Mouse (Mus musculus): ENCODE data around the gene Arhgef10l. TPM values are rescaled to one million over a fixed set of nuclear protein-coding genes. Genes with fewer than 3 reads are reported as not detected.
A peak's percentile ranks its signal among the peaks of the same experiment; 100 is the strongest.

The Arhgef10l gene
- polyA plus RNA-seq, 1 experiment from 2014 or later, result 17.1 TPM

- H3K36me3 ChIP-seq, result no peaks in the 10 kb centered on the region
- no peak overlapping the region for H3K4me3 ChIP-seq
- H3K4me1 ChIP-seq, result peaks cover 35% of the 10 kb centered on the region
- H3K27me3 ChIP-seq (ENCODE audit: low read depth, poor library complexity, severe bottlenecking), result no peaks in the 10 kb centered on the region
- DNase-seq (ENCODE audit: low spot score), result no peak
- H3K27ac ChIP-seq, result no peak overlapping the region
- H3K9me3 ChIP-seq (replicated peaks), result no peaks in the 10 kb centered on the region
- WGBS, result 85% methylated on average over 5 of the region's 5 CpGs
Observed at GRCm38 (mm10) chr4:140688826-140689425, 23.1 kb upstream of the Arhgef10l start.

- no peaks in the 10 kb centered on the region for H3K36me3 ChIP-seq
- H3K4me1 ChIP-seq, result peaks cover 40% of the 10 kb centered on the region
- no peaks in the 10 kb centered on the region for H3K9me3 ChIP-seq (replicated peaks)
- no peak for DNase-seq (ENCODE audit: low spot score)
- WGBS, result 54% methylated on average over 12 of the region's 12 CpGs
- no peaks in the 10 kb centered on the region for H3K27me3 ChIP-seq (ENCODE audit: low read depth, poor library complexity, severe bottlenecking)
- no peak overlapping the region for H3K4me3 ChIP-seq
- no peak overlapping the region; the same call in 1 of the 2 replicates for H3K27ac ChIP-seq
Observed at GRCm38 (mm10) chr4:140688044-140688825, 22.4 kb upstream of the Arhgef10l start.

- no peak for DNase-seq (ENCODE audit: low spot score)
- Histone ChIP-seq H3K27ac (peak overlapping the region; percentile 82), H3K9me3 (replicated peaks) (no peaks in the 10 kb centered on the region), H3K4me3 (peak overlapping the region; percentile 44), H3K27me3 (ENCODE audit: low read depth, poor library complexity, severe bottlenecking) (no peaks in the 10 kb centered on the region), H3K4me1 (peaks cover 39% of the 10 kb centered on the region), H3K36me3 (no peaks in the 10 kb centered on the region)
- WGBS, result 31% methylated on average over 6 of the region's 6 CpGs
Observed at GRCm38 (mm10) chr4:140684881-140685303, 19.1 kb upstream of the Arhgef10l start.

- H3K27me3 ChIP-seq (ENCODE audit: low read depth, poor library complexity, severe bottlenecking), result no peaks in the 10 kb centered on the region
- H3K36me3 ChIP-seq, result no peaks in the 10 kb centered on the region
- WGBS, result 1% methylated on average over 16 of the region's 16 CpGs
- no peaks in the 10 kb centered on the region for H3K9me3 ChIP-seq (replicated peaks)
- H3K27ac ChIP-seq, result peak overlapping the region; percentile 82
- peaks cover 44% of the 10 kb centered on the region for H3K4me1 ChIP-seq
- DNase-seq (ENCODE audit: low spot score), result peak; percentile 88
- peak overlapping the region; percentile 44 for H3K4me3 ChIP-seq
Observed at GRCm38 (mm10) chr4:140684141-140684871, 18.5 kb upstream of the Arhgef10l start.

GRCm38 (mm10) chr4:140683608-140684007, 17.8 kb upstream of the Arhgef10l start:
- DNase-seq (ENCODE audit: low spot score), result peak; percentile 56

GRCm38 (mm10) chr4:140680731-140681397, 15.1 kb upstream of the Arhgef10l start:
- no peaks in the 10 kb centered on the region for H3K36me3 ChIP-seq
- no peaks in the 10 kb centered on the region for H3K27me3 ChIP-seq (ENCODE audit: low read depth, poor library complexity, severe bottlenecking)
- H3K9me3 ChIP-seq (replicated peaks), result no peaks in the 10 kb centered on the region
- no peak overlapping the region for H3K4me3 ChIP-seq
- peaks cover 38% of the 10 kb centered on the region for H3K4me1 ChIP-seq
- 63% methylated on average over 8 of the region's 8 CpGs for WGBS
- H3K27ac ChIP-seq, result no peak overlapping the region
- no peak for DNase-seq (ENCODE audit: low spot score)

More at GRCm38 (mm10) chr4:140683608-140684007, 17.8 kb upstream of the Arhgef10l start:
- Histone ChIP-seq H3K4me3 (peak overlapping the region; percentile 44; the same call in 1 of the 2 replicates), H3K27me3 (ENCODE audit: low read depth, poor library complexity, severe bottlenecking) (no peaks in the 10 kb centered on the region), H3K4me1 (peaks cover 43% of the 10 kb centered on the region), H3K36me3 (no peaks in the 10 kb centered on the region), H3K27ac (peak overlapping the region; percentile 82), H3K9me3 (replicated peaks) (no peaks in the 10 kb centered on the region)
- WGBS, result 26% methylated on average over 8 of the region's 8 CpGs

GRCm38 (mm10) chr4:140679723-140680380, 14.0 kb upstream of the Arhgef10l start:
- H3K36me3 ChIP-seq, result no peaks in the 10 kb centered on the region
- WGBS, result 25% methylated on average over 18 of the region's 18 CpGs
- H3K27ac ChIP-seq, result 0 out of 2 replicates have a peak overlapping the region, but pooled peaks have one; percentile 44
- DNase-seq (ENCODE audit: low spot score), result peak; percentile 82
- peaks cover 28% of the 10 kb centered on the region for H3K4me1 ChIP-seq
- H3K27me3 ChIP-seq (ENCODE audit: low read depth, poor library complexity, severe bottlenecking), result no peaks in the 10 kb centered on the region
- no peak overlapping the region for H3K4me3 ChIP-seq
- no peaks in the 10 kb centered on the region for H3K9me3 ChIP-seq (replicated peaks)

- Histone ChIP-seq H3K9me3 (replicated peaks) (no peaks in the 10 kb centered on the region), H3K4me3 (no peak overlapping the region), H3K27ac (no peak overlapping the region), H3K36me3 (no peaks in the 10 kb centered on the region), H3K4me1 (peaks cover 23% of the 10 kb centered on the region), H3K27me3 (ENCODE audit: low read depth, poor library complexity, severe bottlenecking) (no peaks in the 10 kb centered on the region)
- DNase-seq (ENCODE audit: low spot score), result peak; percentile 78
- 19% methylated on average over 5 of the region's 5 CpGs for WGBS
Observed at GRCm38 (mm10) chr4:140679038-140679437, 13.2 kb upstream of the Arhgef10l start.

GRCm38 (mm10) chr4:140674345-140674926, 8.6 kb upstream of the Arhgef10l start:
- Histone ChIP-seq H3K27ac (no peak overlapping the region), H3K9me3 (replicated peaks) (no peaks in the 10 kb centered on the region), H3K36me3 (no peaks in the 10 kb centered on the region), H3K4me3 (no peak overlapping the region), H3K4me1 (peaks cover 18% of the 10 kb centered on the region), H3K27me3 (ENCODE audit: low read depth, poor library complexity, severe bottlenecking) (no peaks in the 10 kb centered on the region)
- WGBS, result 35% methylated on average over 13 of the region's 13 CpGs
- peak; percentile 96 for DNase-seq (ENCODE audit: low spot score)

GRCm38 (mm10) chr4:140673527-140674264, 7.9 kb upstream of the Arhgef10l start:
- no peaks in the 10 kb centered on the region for H3K9me3 ChIP-seq (replicated peaks)
- no peaks in the 10 kb centered on the region for H3K36me3 ChIP-seq
- peak overlapping the region; percentile 54 for H3K27ac ChIP-seq
- DNase-seq (ENCODE audit: low spot score), result no peak
- no peaks in the 10 kb centered on the region for H3K27me3 ChIP-seq (ENCODE audit: low read depth, poor library complexity, severe bottlenecking)
- 57% methylated on average over 12 of the region's 12 CpGs for WGBS
- no peak overlapping the region for H3K4me3 ChIP-seq
- peaks cover 15% of the 10 kb centered on the region for H3K4me1 ChIP-seq

GRCm38 (mm10) chr4:140667802-140668201, 2.0 kb upstream of the Arhgef10l start:
- peaks cover 18% of the 10 kb centered on the region for H3K4me1 ChIP-seq
- H3K27ac ChIP-seq, result no peak overlapping the region
- 88% methylated on average over 8 of the region's 8 CpGs for WGBS
- H3K36me3 ChIP-seq, result no peaks in the 10 kb centered on the region
- H3K4me3 ChIP-seq, result no peak overlapping the region
- H3K9me3 ChIP-seq (replicated peaks), result no peaks in the 10 kb centered on the region
- no peak for DNase-seq (ENCODE audit: low spot score)
- H3K27me3 ChIP-seq (ENCODE audit: low read depth, poor library complexity, severe bottlenecking), result no peaks in the 10 kb centered on the region
